In the genomic region with DNA sequence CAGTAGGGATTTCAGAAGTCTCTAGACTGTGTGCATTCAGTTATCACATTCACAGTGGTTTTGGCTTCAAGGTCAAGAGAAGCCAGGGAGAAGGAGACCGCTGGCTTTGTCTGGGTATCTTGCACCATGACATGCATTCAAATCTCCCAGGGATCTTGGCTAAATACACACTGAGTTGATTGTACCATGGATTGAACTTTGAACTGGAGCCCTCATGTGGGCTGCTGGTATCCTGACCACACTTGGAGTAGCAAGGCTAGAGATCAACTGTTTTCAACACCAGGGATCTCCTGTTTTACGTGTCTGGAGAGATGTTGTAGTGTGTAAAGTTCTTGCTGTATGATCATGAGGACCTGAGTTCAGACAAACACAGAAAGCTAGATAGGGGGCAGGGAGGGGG, we compare ENCODE assay signal across 28 mouse cellular contexts.
"Had no signal": no experiment of that assay in that cellular context is flagged by ENCODE, and none has a peak within 500 bp of the region (broad histone marks: within the 10 kb centered on the region; RNA-seq: fewer than 3 reads in every experiment).

No protein-coding gene starts in this region.

- DNase-seq: cerebellum, adult 18-20 months; cerebellum, adult 2 months; cerebellum, adult 8-10 months; cerebellum, adult 9-10 months; cerebellum, adult 9-11 months; cerebellum, postnatal 10 days; cerebellum, postnatal 14 days; cerebellum, postnatal 25 days; cerebellum, postnatal 36 days; embryo, embryonic 11 days; forebrain, postnatal 0 days; gastrocnemius, adult 2 months; gastrocnemius, postnatal 10 days; gastrocnemius, postnatal 14 days; gastrocnemius, postnatal 25 days; gastrocnemius, postnatal 36 days; heart, adult 11 months had no signal

- ATAC-seq: forebrain, embryonic 13.5 days; forebrain, embryonic 14.5 days; forebrain, embryonic 15.5 days; forebrain, embryonic 16.5 days; forebrain, postnatal 0 days had no signal

- H3K9ac ChIP-seq: embryonic facial prominence, embryonic 12.5 days; embryonic facial prominence, embryonic 13.5 days; embryonic facial prominence, embryonic 15.5 days; forebrain, embryonic 12.5 days; forebrain, embryonic 13.5 days; forebrain, embryonic 15.5 days; forebrain, postnatal 0 days had no signal

- H3K27me3 ChIP-seq: embryonic facial prominence, embryonic 12.5 days; embryonic facial prominence, embryonic 15.5 days; forebrain, embryonic 15.5 days had no signal

- H3K4me2 ChIP-seq: embryonic facial prominence, embryonic 12.5 days; embryonic facial prominence, embryonic 13.5 days; embryonic facial prominence, embryonic 15.5 days; forebrain, embryonic 12.5 days; forebrain, embryonic 13.5 days; forebrain, embryonic 15.5 days had no signal

- H3K4me3 ChIP-seq: embryonic facial prominence, embryonic 10.5 days; embryonic facial prominence, embryonic 12.5 days; embryonic facial prominence, embryonic 13.5 days; embryonic facial prominence, embryonic 15.5 days; erythroblast, embryonic 14.5 days; forebrain, embryonic 10.5 days; forebrain, embryonic 12.5 days; forebrain, embryonic 13.5 days; forebrain, embryonic 15.5 days; gastrocnemius, adult 2 months had no signal

- H3K27ac ChIP-seq: embryonic facial prominence, embryonic 10.5 days; embryonic facial prominence, embryonic 12.5 days; embryonic facial prominence, embryonic 13.5 days; embryonic facial prominence, embryonic 15.5 days; forebrain, embryonic 10.5 days; forebrain, embryonic 12.5 days; forebrain, embryonic 13.5 days; forebrain, embryonic 15.5 days; gastrocnemius, adult 2 months had no signal

- H3K9me3 ChIP-seq: embryonic facial prominence, embryonic 10.5 days; embryonic facial prominence, embryonic 12.5 days; embryonic facial prominence, embryonic 13.5 days; embryonic facial prominence, embryonic 15.5 days; forebrain, embryonic 10.5 days; forebrain, embryonic 12.5 days; forebrain, embryonic 13.5 days; forebrain, embryonic 15.5 days had no signal

- H3K36me3 ChIP-seq: embryonic facial prominence, embryonic 10.5 days; embryonic facial prominence, embryonic 12.5 days; embryonic facial prominence, embryonic 13.5 days; embryonic facial prominence, embryonic 15.5 days; forebrain, embryonic 10.5 days; forebrain, embryonic 12.5 days; forebrain, embryonic 15.5 days had no signal
